ENCODE assay signal across 17 mouse cellular contexts in genomic region chr12:9430656-9431055, GRCm38 (mm10).
"Had no signal": no experiment of that assay in that cellular context is flagged by ENCODE, and none has a peak within 500 bp of the region (broad histone marks: within the 10 kb centered on the region; RNA-seq: fewer than 3 reads in every experiment).

No protein-coding gene starts in this region.

- H3K27ac ChIP-seq: neural tube, embryonic 12.5 days; neural tube, embryonic 13.5 days; neural tube, embryonic 15.5 days; stomach, embryonic 15.5 days; stomach, postnatal 0 days had no signal

- H3K4me3 ChIP-seq: neural tube, embryonic 12.5 days; neural tube, embryonic 13.5 days; neural tube, embryonic 15.5 days; stomach, embryonic 15.5 days had no signal

- H3K4me2 ChIP-seq: neural tube, embryonic 12.5 days; neural tube, embryonic 13.5 days; neural tube, embryonic 15.5 days; stomach, embryonic 15.5 days had no signal

- H3K36me3 ChIP-seq: neural tube, embryonic 12.5 days; neural tube, embryonic 13.5 days; neural tube, embryonic 15.5 days; stomach, embryonic 15.5 days had no signal

- H3K27me3 ChIP-seq: neural tube, embryonic 12.5 days; neural tube, embryonic 13.5 days; neural tube, embryonic 15.5 days; stomach, embryonic 15.5 days had no signal

- H3K9me3 ChIP-seq: neural tube, embryonic 12.5 days; neural tube, embryonic 13.5 days; neural tube, embryonic 15.5 days; stomach, embryonic 15.5 days had no signal

- H3K4me1 ChIP-seq: neural tube, embryonic 12.5 days; neural tube, embryonic 13.5 days; neural tube, embryonic 15.5 days; stomach, embryonic 15.5 days had no signal

- DNase-seq: retina, postnatal 1 day; right cerebral cortex, adult 18-20 months; right cerebral cortex, postnatal 14 days; right cerebral cortex, postnatal 25 days; right cerebral cortex, postnatal 4 days; spleen, adult 18-20 months; thymus, adult 18-20 months; thymus, adult 2 months; thymus, postnatal 14 days; thymus, postnatal 25 days; thymus, postnatal 36 days; thymus, postnatal 4 days had no signal

- H3K9ac ChIP-seq: neural tube, embryonic 12.5 days; neural tube, embryonic 13.5 days; neural tube, embryonic 15.5 days; stomach, embryonic 15.5 days had no signal
